Mouse (Mus musculus): ENCODE data around the gene S100a1. TPM values are rescaled to one million over a fixed set of nuclear protein-coding genes. Genes with fewer than 3 reads are reported as not detected.

Gene S100a1
- 289 and 309 TPM in 2 replicates for polyA plus RNA-seq (2015; fragmentation: Nextera tagmentation; extraction: Ambion mirVana)

DNA sequence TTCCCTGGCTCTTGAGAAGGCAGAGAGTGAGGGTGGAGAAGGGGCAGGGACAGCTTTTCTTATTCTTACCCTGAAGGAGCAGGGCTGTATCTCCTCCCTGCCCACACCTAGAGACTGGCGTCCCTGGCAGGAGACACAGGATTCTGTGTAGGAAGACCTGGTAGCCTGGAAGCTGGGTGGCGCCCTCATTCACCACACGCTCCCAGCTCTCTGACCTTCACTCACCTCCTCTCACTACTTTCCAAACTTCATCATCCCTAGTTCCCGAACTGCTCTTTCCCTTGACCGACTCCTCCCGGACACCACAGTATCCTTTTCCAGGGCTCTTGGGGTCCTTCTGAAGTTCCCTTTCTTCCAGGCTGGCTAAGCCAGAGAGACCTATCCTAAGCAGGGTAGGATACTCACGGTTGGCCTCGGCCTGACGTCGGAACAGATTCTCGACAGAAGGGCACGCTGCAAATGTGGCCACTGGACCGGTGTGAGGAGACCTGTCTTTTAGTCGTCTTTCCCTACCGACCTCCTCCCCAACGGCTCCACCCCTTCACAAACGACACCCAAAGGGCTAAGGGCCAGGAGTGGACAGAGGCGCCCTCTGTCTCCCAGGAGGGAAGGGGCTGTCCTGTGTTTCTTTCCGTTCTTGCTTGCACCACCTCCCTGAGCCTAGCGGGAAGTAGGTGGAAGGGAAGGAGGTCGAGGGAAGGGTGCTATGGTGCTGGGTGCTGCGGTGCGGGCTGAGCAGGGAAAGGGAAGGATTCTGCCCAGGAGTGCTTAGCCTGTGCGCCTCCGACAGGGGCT, at the start of gene S100a1, which contains the start of gene S100a13:
Gene S100a1 (minus strand): TSS at position 597 of the 795 bp plus-strand sequence.
Gene S100a13 (plus strand): TSS at position 640 of the 795 bp plus-strand sequence.
- WGBS = 4% methylated on average over 24 of the region's 25 CpGs
- Histone ChIP-seq H3K27me3 (replicated peaks; ENCODE audit: insufficient read depth, low read length) (no peaks in the 10 kb centered on the region), H3K9ac (replicated peaks; ENCODE audit: low read depth) (peak within 1 kb of the TSS; percentile 64), H3K9me3 (ENCODE audit: low read length) (no peaks in the 10 kb centered on the region), H3K27ac (ENCODE audit: low read length) (peak within 1 kb of the TSS; percentile 86), H3K4me3 (ENCODE audit: low read depth, low read length) (peak within 1 kb of the TSS; percentile 52), H3K4me2 (replicated peaks; ENCODE audit: low read depth, low read length) (peak within 1 kb of the TSS; percentile 93), H3K36me3 (ENCODE audit: insufficient read depth, low read length) (no peaks in the 10 kb centered on the region), H3K4me1 (ENCODE audit: insufficient read depth, low read depth, low read length) (peaks cover 13% of the 10 kb centered on the region; the same call in 1 of the 2 replicates)
- TF ChIP-seq EP300 (IDR thresholded peaks at IDR 0.05) = no peak
- TF ChIP-seq CTCF (IDR thresholded peaks at IDR 0.05) = peak; percentile 75
- ATAC-seq (peak; percentile 75), DNase-seq (ENCODE audit: low spot score) (peak; percentile 89)

DNA sequence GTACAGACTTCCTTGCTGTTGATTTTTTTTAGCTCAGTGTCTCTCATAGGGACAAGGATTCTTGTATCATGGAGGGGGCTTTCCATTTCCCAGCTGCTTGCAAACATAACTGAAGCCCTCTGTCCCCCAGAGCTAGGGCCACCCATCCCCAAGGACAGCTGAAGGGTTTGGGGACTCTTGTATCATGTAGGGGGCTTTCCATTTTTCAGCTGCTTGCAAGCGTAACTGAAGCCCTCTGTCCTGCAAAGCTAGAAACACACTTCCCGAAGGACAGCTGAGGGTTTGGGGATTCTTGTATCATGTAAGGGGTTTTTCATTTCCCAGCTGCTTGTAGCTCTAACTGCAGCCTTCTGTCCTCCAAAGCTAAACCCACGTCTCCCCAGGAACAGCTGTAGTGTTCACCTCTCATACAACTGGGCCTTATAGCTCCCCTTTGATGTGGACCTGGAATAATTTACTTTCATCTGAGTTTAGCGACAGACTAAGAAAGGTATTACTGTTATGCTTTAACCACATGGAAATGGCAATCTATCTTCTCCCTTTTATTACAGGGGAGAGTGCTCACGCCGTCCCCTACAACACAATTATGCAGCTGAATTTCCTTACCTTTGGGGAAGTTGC, 45.9 kb upstream of the S100a1 start, which contains the start of gene S100a3:
Gene S100a3 (plus strand): TSS at position 571 of the 621 bp plus-strand sequence.
- Histone ChIP-seq H3K4me1 (ENCODE audit: insufficient read depth, low read depth, low read length) (no peaks in the 10 kb centered on the region), H3K27me3 (replicated peaks; ENCODE audit: insufficient read depth, low read length) (no peaks in the 10 kb centered on the region), H3K36me3 (ENCODE audit: insufficient read depth, low read length) (no peaks in the 10 kb centered on the region), H3K4me3 (ENCODE audit: low read depth, low read length) (no peak within 1 kb of the TSS), H3K27ac (ENCODE audit: low read length) (no peak within 1 kb of the TSS), H3K9me3 (ENCODE audit: low read length) (no peaks in the 10 kb centered on the region), H3K4me2 (replicated peaks; ENCODE audit: low read depth, low read length) (no peak within 1 kb of the TSS), H3K9ac (replicated peaks; ENCODE audit: low read depth) (no peak within 1 kb of the TSS)
- ATAC-seq = no peak
- no peak for DNase-seq (ENCODE audit: low spot score)
- 83% methylated on average over 6 of the region's 6 CpGs for WGBS
- TF ChIP-seq EP300 (IDR thresholded peaks at IDR 0.05) (no peak), CTCF (IDR thresholded peaks at IDR 0.05) (no peak)

DNA sequence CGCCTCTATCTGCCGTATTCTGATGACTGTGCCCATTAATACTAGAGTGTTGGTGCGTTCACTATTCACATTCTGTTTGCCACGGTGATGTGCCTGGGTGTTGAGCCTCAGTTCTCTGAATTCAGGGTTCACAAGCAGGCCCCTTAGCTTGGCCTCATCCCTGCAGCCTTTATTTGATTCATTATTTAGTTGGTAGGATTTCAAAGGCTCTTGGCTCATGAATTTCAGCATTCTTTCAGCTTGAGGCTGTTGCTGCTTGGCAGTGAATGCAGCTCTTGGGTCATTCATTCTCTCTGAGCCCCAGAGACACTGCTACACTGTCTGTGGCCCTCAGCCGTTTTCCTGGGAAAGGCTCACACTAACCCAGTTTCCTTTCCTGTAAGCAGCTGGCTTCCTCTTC, 41.8 kb upstream of the S100a1 start:
- Histone ChIP-seq H3K9ac (replicated peaks; ENCODE audit: low read depth) (no peak overlapping the region), H3K4me2 (replicated peaks; ENCODE audit: low read depth, low read length) (no peak overlapping the region), H3K4me1 (ENCODE audit: insufficient read depth, low read depth, low read length) (no peaks in the 10 kb centered on the region), H3K36me3 (ENCODE audit: insufficient read depth, low read length) (no peaks in the 10 kb centered on the region), H3K4me3 (ENCODE audit: low read depth, low read length) (no peak overlapping the region), H3K9me3 (ENCODE audit: low read length) (no peaks in the 10 kb centered on the region), H3K27me3 (replicated peaks; ENCODE audit: insufficient read depth, low read length) (no peaks in the 10 kb centered on the region), H3K27ac (ENCODE audit: low read length) (no peak overlapping the region)
- TF ChIP-seq EP300 (IDR thresholded peaks at IDR 0.05) (no peak), CTCF (IDR thresholded peaks at IDR 0.05) (no peak)
- ATAC-seq (no peak), DNase-seq (ENCODE audit: low spot score) (no peak)
- 63% methylated on average over 5 of the region's 5 CpGs for WGBS

DNA sequence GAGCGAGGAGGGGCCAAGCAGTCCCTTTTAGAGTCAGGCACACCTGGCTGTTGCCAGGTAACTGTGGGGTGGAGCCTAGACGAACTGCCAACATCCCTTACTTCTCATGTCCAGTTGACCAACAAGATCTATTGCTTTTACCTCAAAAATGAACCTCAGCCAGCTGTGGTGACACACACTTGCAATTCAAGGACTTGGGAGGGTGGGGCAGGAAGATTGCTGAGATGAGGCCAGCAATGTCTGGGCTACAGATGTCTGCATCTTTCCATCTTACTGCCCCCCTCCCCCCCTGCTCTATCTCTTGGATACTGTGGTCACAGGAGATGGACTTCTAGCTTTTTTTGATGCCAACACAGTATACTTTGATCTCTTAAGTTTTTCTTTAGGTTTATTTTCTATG, 38.0 kb upstream of the S100a1 start:
- DNase-seq (ENCODE audit: low spot score) (no peak), ATAC-seq (no peak)
- H3K4me1 ChIP-seq (ENCODE audit: insufficient read depth, low read depth, low read length) = no peaks in the 10 kb centered on the region
- H3K36me3 ChIP-seq (ENCODE audit: insufficient read depth, low read length) = no peaks in the 10 kb centered on the region
- no peak overlapping the region for H3K27ac ChIP-seq (ENCODE audit: low read length)
- TF ChIP-seq CTCF (IDR thresholded peaks at IDR 0.05) = no peak
- TF ChIP-seq EP300 (IDR thresholded peaks at IDR 0.05) = no peak
- H3K4me3 ChIP-seq (ENCODE audit: low read depth, low read length) = no peak overlapping the region
- H3K27me3 ChIP-seq (replicated peaks; ENCODE audit: insufficient read depth, low read length) = no peaks in the 10 kb centered on the region
- no peak overlapping the region for H3K4me2 ChIP-seq (replicated peaks; ENCODE audit: low read depth, low read length)
- no peak overlapping the region for H3K9ac ChIP-seq (replicated peaks; ENCODE audit: low read depth)
- WGBS = 60% methylated on average over 2 of the region's 2 CpGs
- no peaks in the 10 kb centered on the region for H3K9me3 ChIP-seq (ENCODE audit: low read length)

- no peaks in the 10 kb centered on the region for H3K27me3 ChIP-seq (replicated peaks; ENCODE audit: insufficient read depth, low read length)
- H3K36me3 ChIP-seq (ENCODE audit: insufficient read depth, low read length) = no peaks in the 10 kb centered on the region
- no peak overlapping the region for H3K4me2 ChIP-seq (replicated peaks; ENCODE audit: low read depth, low read length)
- H3K4me3 ChIP-seq (ENCODE audit: low read depth, low read length) = no peak overlapping the region
- no peak for DNase-seq (ENCODE audit: low spot score)
- WGBS = 66% methylated on average over 2 of the region's 2 CpGs
- no peaks in the 10 kb centered on the region for H3K9me3 ChIP-seq (ENCODE audit: low read length)
- no peak overlapping the region for H3K9ac ChIP-seq (replicated peaks; ENCODE audit: low read depth)
- no peaks in the 10 kb centered on the region for H3K4me1 ChIP-seq (ENCODE audit: insufficient read depth, low read depth, low read length)
- TF ChIP-seq EP300 (IDR thresholded peaks at IDR 0.05) (no peak), CTCF (IDR thresholded peaks at IDR 0.05) (no peak)
- no peak for ATAC-seq
- no peak overlapping the region for H3K27ac ChIP-seq (ENCODE audit: low read length)
Observed at GRCm38 (mm10) chr3:90550421-90550790, 36.2 kb upstream of the S100a1 start.

DNA sequence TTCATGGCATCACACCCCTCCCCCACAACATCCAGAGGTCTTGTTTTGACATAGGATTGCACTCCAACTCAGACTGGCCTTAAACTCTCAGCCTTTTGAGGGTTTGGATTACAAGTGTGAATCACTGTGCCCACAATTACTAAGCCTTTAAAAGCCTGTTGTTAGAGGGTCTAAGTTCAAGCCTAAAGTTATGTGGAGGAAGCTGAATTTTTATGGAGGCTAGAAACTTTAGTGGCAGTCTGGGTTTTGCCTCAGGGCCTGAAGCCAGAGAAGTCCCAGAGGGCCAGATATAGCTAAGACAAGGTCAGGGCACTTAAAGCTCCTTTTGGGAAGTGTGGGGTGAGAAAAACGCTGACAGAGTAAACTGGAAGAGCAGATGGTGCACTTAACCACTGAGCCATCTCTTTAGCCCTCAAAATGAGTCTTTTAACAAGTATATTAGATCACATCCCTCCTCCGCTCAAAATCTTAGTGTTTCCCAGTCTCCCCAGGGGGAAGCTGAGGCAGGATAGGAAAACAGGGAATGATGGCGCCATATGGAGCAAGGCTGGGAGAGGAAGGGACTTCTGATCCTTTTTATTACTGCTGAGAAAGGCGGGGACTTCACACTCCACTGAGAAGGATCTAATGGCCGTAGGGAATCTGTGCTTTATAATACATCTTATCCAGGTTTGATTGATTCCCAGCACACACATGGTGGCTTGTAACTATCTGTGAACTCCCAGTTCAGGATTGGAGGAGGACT, 35.7 kb upstream of the S100a1 start:
- no peak overlapping the region for H3K4me2 ChIP-seq (replicated peaks; ENCODE audit: low read depth, low read length)
- H3K36me3 ChIP-seq (ENCODE audit: insufficient read depth, low read length) = no peaks in the 10 kb centered on the region
- no peaks in the 10 kb centered on the region for H3K9me3 ChIP-seq (ENCODE audit: low read length)
- H3K4me1 ChIP-seq (ENCODE audit: insufficient read depth, low read depth, low read length) = no peaks in the 10 kb centered on the region
- H3K27me3 ChIP-seq (replicated peaks; ENCODE audit: insufficient read depth, low read length) = no peaks in the 10 kb centered on the region
- H3K9ac ChIP-seq (replicated peaks; ENCODE audit: low read depth) = no peak overlapping the region
- no peak for DNase-seq (ENCODE audit: low spot score)
- 56% methylated on average over 5 of the region's 5 CpGs for WGBS
- H3K4me3 ChIP-seq (ENCODE audit: low read depth, low read length) = no peak overlapping the region
- no peak for TF ChIP-seq CTCF (IDR thresholded peaks at IDR 0.05)
- TF ChIP-seq EP300 (IDR thresholded peaks at IDR 0.05) = no peak
- no peak for ATAC-seq
- no peak overlapping the region for H3K27ac ChIP-seq (ENCODE audit: low read length)
